Mouse (Mus musculus) ES-Bruce4 (cell line): ENCODE results near the gene Ptpn11. TPM values are rescaled to one million over a fixed set of nuclear protein-coding genes. Genes with fewer than 3 reads are reported as not detected.

Experiments
- H3K27ac ChIP-seq: 2 replicates; pipeline ENCODE4 v1.5.1; 2012; ENCODE audit warnings: low read length, inconsistent platforms; ENCODE audit not compliant: insufficient read depth
- H3K27me3 ChIP-seq: 2 replicates; pipeline ENCODE4 v1.6.1; 2012; ENCODE audit warnings: mild to moderate bottlenecking, low read length, inconsistent platforms; ENCODE audit not compliant: control insufficient read depth, poor library complexity, insufficient read depth, severe bottlenecking
- H3K36me3 ChIP-seq: 2 replicates; pipeline ENCODE4 v1.6.1; 2012; ENCODE audit warnings: inconsistent platforms, mild to moderate bottlenecking, low read length, moderate library complexity; ENCODE audit not compliant: control insufficient read depth, poor library complexity, insufficient read depth, severe bottlenecking
- H3K4me1 ChIP-seq: one replicate; pipeline ENCODE4 v1.8.1; 2011; ENCODE audit warnings: low read length; ENCODE audit not compliant: control insufficient read depth, insufficient read depth
- H3K4me3 ChIP-seq: 2 replicates; pipeline ENCODE4 v1.5.1; 2011; ENCODE audit warnings: low read depth, mild to moderate bottlenecking, low read length
- H3K9ac ChIP-seq: 2 replicates; pipeline ENCODE4 v1.6.1; 2012; ENCODE audit warnings: low read depth, mild to moderate bottlenecking, inconsistent platforms; ENCODE audit not compliant: poor library complexity, severe bottlenecking
- H3K9me3 ChIP-seq: replicated peaks from 2 replicates; pipeline ENCODE4 v1.6.1; 2012; ENCODE audit warnings: mild to moderate bottlenecking, low read length, inconsistent platforms; ENCODE audit not compliant: control insufficient read depth, poor library complexity, insufficient read depth, severe bottlenecking
- CTCF ChIP-seq: IDR thresholded peaks from one replicate; pipeline ENCODE4 v1.8.1; 2011; ENCODE audit warnings: low read depth, low read length
- EP300 ChIP-seq: IDR thresholded peaks from 2 replicates; pipeline ENCODE4 v1.6.1; 2011; ENCODE audit warnings: low read depth, low read length; ENCODE audit not compliant: insufficient read depth
- polyA plus RNA-seq: library from polyadenylated mRNA; stranded (reverse); fragments of >200 nt; gene quantifications from 2 replicates; pipeline ENCODE4 v1.2.4, GENCODE M21; 2011; ENCODE audit warnings: low read depth; ENCODE audit not compliant: missing spikeins, insufficient read depth, insufficient read length

The Ptpn11 gene
- polyA plus RNA-seq, 1 experiment: 66.8 TPM

DNA sequence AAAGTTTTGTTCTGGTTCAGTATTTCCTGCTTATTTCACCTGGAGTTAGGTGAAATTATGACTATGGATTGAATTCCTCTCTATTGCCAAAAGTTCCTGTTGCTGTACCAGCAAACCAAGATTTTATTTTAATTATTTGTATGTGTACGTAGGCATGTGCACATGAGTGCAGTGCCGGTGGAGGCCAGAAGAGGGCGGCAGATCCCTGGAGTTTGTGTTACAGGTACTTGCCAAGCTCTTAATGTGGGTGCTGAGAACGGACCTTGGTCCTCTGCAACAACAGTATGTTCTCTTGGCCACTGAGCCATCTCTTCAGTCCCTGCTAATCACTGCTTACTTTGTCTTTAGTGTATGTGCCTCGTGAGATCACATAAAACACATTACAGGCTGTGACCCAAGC, 109.4 kb downstream of the Ptpn11 start:
- TF ChIP-seq CTCF (peak; percentile 60), EP300 (no peak)
- H3K9ac ChIP-seq: no peak overlapping the region
- no peaks in the 10 kb centered on the region for H3K27me3 ChIP-seq
- H3K9me3 ChIP-seq: no peaks in the 10 kb centered on the region
- H3K36me3 ChIP-seq: no peaks in the 10 kb centered on the region
- no peak overlapping the region for H3K27ac ChIP-seq
- no peaks in the 10 kb centered on the region for H3K4me1 ChIP-seq
- no peak overlapping the region for H3K4me3 ChIP-seq

Other genes starting within 250 kb of the Ptpn11 start
- gene Rph3a, start 181.3 kb downstream of the Ptpn11 start, polyA plus RNA-seq: not detected in 2 replicates
- 2,022 and 2,082 TPM in 2 replicates for gene Rpl6, start 13.1 kb upstream of the Ptpn11 start, polyA plus RNA-seq
- gene Hectd4, start 28.8 kb upstream of the Ptpn11 start, polyA plus RNA-seq: 13.5 and 15.9 TPM in 2 replicates
- 23.1 and 25.9 TPM in 2 replicates for gene Trafd1, start 194.2 kb upstream of the Ptpn11 start, polyA plus RNA-seq
- gene Naa25, start 206.5 kb upstream of the Ptpn11 start, polyA plus RNA-seq: 70.0 and 77.9 TPM in 2 replicates